Mouse (Mus musculus) hindbrain, postnatal 0 days (tissue): ENCODE data around the gene Unc13a. TPM values are rescaled to one million over a fixed set of nuclear protein-coding genes. Genes with fewer than 3 reads are reported as not detected.

Experiments
- ATAC-seq: fragments of 200-750 bp; cut with Nextera tagmentation; 2 replicates; pipeline ENCODE4 v1.8.0; 2017; ENCODE audit warnings: mild to moderate bottlenecking, moderate TSS enrichment, moderate library complexity
- DNase-seq: peaks from one replicate; pipeline ENCODE4 v3.0.0-alpha.2; 2015; ENCODE audit warnings: low spot score
- H3K27ac ChIP-seq: fragments of 300-500 bp; sonication (generic); 2 replicates; pipeline ENCODE4 v1.5.1; 2014; ENCODE audit warnings: mild to moderate bottlenecking
- H3K27me3 ChIP-seq: fragments of 300-500 bp; sonication (generic); 2 replicates; pipeline ENCODE4 v1.6.1; 2014; ENCODE audit warnings: low read length, mixed read lengths; ENCODE audit not compliant: insufficient read depth
- H3K36me3 ChIP-seq: fragments of 300-500 bp; sonication (generic); 2 replicates; pipeline ENCODE4 v1.6.1; 2014; ENCODE audit warnings: low read length, mixed read lengths; ENCODE audit not compliant: insufficient read depth
- H3K4me1 ChIP-seq: fragments of 300-500 bp; sonication (generic); 2 replicates; pipeline ENCODE4 v1.6.1; 2014; ENCODE audit warnings: antibody characterized with exemption, low read length, mixed read lengths; ENCODE audit not compliant: insufficient read depth
- H3K4me2 ChIP-seq: fragments of 300-500 bp; sonication (generic); 2 replicates; pipeline ENCODE4 v1.6.1; 2014; ENCODE audit warnings: low read depth, mild to moderate bottlenecking, low read length, moderate library complexity, mixed read lengths
- H3K4me3 ChIP-seq: fragments of 300-500 bp; sonication (generic); 2 replicates; pipeline ENCODE4 v1.5.1; 2014; ENCODE audit warnings: low read length
- H3K9ac ChIP-seq: fragments of 300-500 bp; sonication (generic); replicated peaks from 2 replicates; pipeline ENCODE4 v1.6.1; 2014; ENCODE audit warnings: mild to moderate bottlenecking, low read length, moderate library complexity, mixed read lengths
- H3K9me3 ChIP-seq: fragments of 300-500 bp; sonication (generic); 2 replicates; pipeline ENCODE4 v1.6.1; 2016; ENCODE audit warnings: low read length, mixed read lengths
- CTCF ChIP-seq: IDR thresholded peaks from 2 replicates; pipeline ENCODE4 v1.5.1; 2016; ENCODE audit warnings: antibody characterized with exemption, control low read depth, low read depth
- WGBS: fragments of 180-500 bp; shearing (Covaris S2); extraction: QIAGEN DNeasy Blood & Tissue Kit; methylation state at CpG from one replicate; pipeline ENCODE4 v1.1.7; 2014; 5-methylcytosine and 5-hydroxymethylcytosine counted together
- polyA plus RNA-seq: library from polyadenylated mRNA; unstranded; fragments of >200 nt; fragmentation: Nextera tagmentation; extraction: Ambion mirVana; gene quantifications from 2 replicates; pipeline ENCODE4 v1.2.1, GENCODE M21; 2015
- total RNA-seq: library from RNA; depleted of rRNA; stranded (reverse); fragments of >200 nt; gene quantifications from 2 replicates; pipeline ENCODE4 v1.2.3, GENCODE M21; 2014

Gene Unc13a
- total and polyA plus RNA-seq, 2 experiments from 2014 or later, result 16.9 to 81.4 TPM

GRCm38 (mm10) chr8:71592374-71593170, 79.0 kb downstream of the Unc13a start:
- H3K4me3 ChIP-seq, result peak overlapping the region; percentile 71
- H3K27me3 ChIP-seq, result no peaks in the 10 kb centered on the region
- no peaks in the 10 kb centered on the region for H3K9me3 ChIP-seq
- peak; percentile 84 for DNase-seq
- no peaks in the 10 kb centered on the region for H3K36me3 ChIP-seq
- H3K27ac ChIP-seq, result peak overlapping the region; percentile 98
- peak; percentile 74 for ATAC-seq
- H3K4me1 ChIP-seq, result peaks cover 11% of the 10 kb centered on the region
- H3K4me2 ChIP-seq, result peak overlapping the region; percentile 84
- peak; percentile 37; the same call in 1 of the 2 replicates for TF ChIP-seq CTCF
- H3K9ac ChIP-seq, result peak overlapping the region; percentile 84
- 5% methylated on average over 60 of the region's 60 CpGs for WGBS

- peak within 1 kb of the TSS; percentile 84 for H3K9ac ChIP-seq
- peaks cover 11% of the 10 kb centered on the region for H3K4me1 ChIP-seq
- H3K4me2 ChIP-seq, result peak within 1 kb of the TSS; percentile 84
- peak; percentile 83 for ATAC-seq
- DNase-seq, result peak; percentile 98
- TF ChIP-seq CTCF, result no peak
- H3K9me3 ChIP-seq, result no peaks in the 10 kb centered on the region
- WGBS, result under 1% methylated on average over 71 of the region's 71 CpGs
- H3K36me3 ChIP-seq, result no peaks in the 10 kb centered on the region
- peak within 1 kb of the TSS; percentile 71 for H3K4me3 ChIP-seq
- no peaks in the 10 kb centered on the region for H3K27me3 ChIP-seq
- peak within 1 kb of the TSS; percentile 98 for H3K27ac ChIP-seq
Measured at GRCm38 (mm10) chr8:71591471-71592373, 79.8 kb downstream of the Unc13a start, which contains the start of gene Pgls. Gene Pgls (plus strand): TSS chr8:71592176.

DNA sequence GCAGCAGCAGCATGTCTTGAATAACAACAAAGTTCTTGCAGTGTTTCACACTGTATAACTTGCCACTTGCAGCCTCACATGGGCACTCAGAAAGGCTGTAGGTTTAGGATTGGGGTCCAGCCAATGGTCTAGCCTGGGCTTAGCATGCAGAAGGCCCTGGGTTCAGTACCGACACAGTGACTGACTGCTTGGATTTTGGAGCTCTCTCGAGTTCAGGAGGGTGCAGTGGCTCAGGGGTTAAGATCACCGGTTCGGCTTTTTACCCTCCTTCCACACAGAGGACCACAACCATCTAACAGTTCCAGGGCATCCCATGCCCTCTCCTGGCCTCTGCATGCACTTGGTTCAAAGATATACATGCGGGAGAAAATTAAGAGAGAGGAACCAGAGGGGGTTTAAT, 80.5 kb downstream of the Unc13a start:
- DNase-seq (no peak), ATAC-seq (no peak)
- WGBS, result 29% methylated on average over 5 of the region's 5 CpGs
- Histone ChIP-seq H3K4me2 (peak overlapping the region; percentile 84), H3K36me3 (peaks cover 3% of the 10 kb centered on the region; the same call in 1 of the 2 replicates), H3K27me3 (no peaks in the 10 kb centered on the region), H3K4me3 (peak overlapping the region; percentile 71), H3K27ac (peak overlapping the region; percentile 98), H3K9ac (peak overlapping the region; percentile 84), H3K4me1 (peaks cover 8% of the 10 kb centered on the region), H3K9me3 (no peaks in the 10 kb centered on the region)
- TF ChIP-seq CTCF, result no peak

GRCm38 (mm10) chr8:71588762-71589161, 82.8 kb downstream of the Unc13a start:
- Histone ChIP-seq H3K4me3 (no peak overlapping the region), H3K4me2 (no peak overlapping the region), H3K4me1 (peaks cover 7% of the 10 kb centered on the region), H3K9ac (no peak overlapping the region), H3K9me3 (no peaks in the 10 kb centered on the region), H3K36me3 (peaks cover 25% of the 10 kb centered on the region), H3K27ac (no peak overlapping the region), H3K27me3 (no peaks in the 10 kb centered on the region)
- no peak for DNase-seq
- no peak for ATAC-seq
- TF ChIP-seq CTCF, result no peak
- WGBS, result 69% methylated on average over 3 of the region's 3 CpGs

GRCm38 (mm10) chr8:71586891-71587290, 84.7 kb downstream of the Unc13a start:
- peak; percentile 24; the same call in 1 of the 2 replicates for ATAC-seq

GRCm38 (mm10) chr8:71580201-71580600, 91.4 kb downstream of the Unc13a start:
- H3K27me3 ChIP-seq, result no peaks in the 10 kb centered on the region
- TF ChIP-seq CTCF, result no peak
- no peak overlapping the region for H3K4me3 ChIP-seq
- no peak overlapping the region for H3K4me2 ChIP-seq
- peaks cover 23% of the 10 kb centered on the region for H3K36me3 ChIP-seq
- ATAC-seq (0 out of 2 replicates have a peak, but pooled peaks have one; percentile 10), DNase-seq (peak; percentile 52)
- H3K27ac ChIP-seq, result no peak overlapping the region
- H3K9me3 ChIP-seq, result no peaks in the 10 kb centered on the region
- no peak overlapping the region for H3K9ac ChIP-seq
- H3K4me1 ChIP-seq, result no peaks in the 10 kb centered on the region; the same call in 1 of the 2 replicates
- WGBS, result 30% methylated on average over 9 of the region's 9 CpGs

More at GRCm38 (mm10) chr8:71586891-71587290, 84.7 kb downstream of the Unc13a start:
- Histone ChIP-seq H3K4me2 (no peak overlapping the region), H3K4me3 (no peak overlapping the region), H3K27me3 (no peaks in the 10 kb centered on the region), H3K9me3 (no peaks in the 10 kb centered on the region), H3K4me1 (no peaks in the 10 kb centered on the region; the same call in 1 of the 2 replicates), H3K27ac (no peak overlapping the region), H3K36me3 (peaks cover 32% of the 10 kb centered on the region), H3K9ac (no peak overlapping the region)
- peak; percentile 78 for TF ChIP-seq CTCF
- 65% methylated on average over 2 of the region's 2 CpGs for WGBS
- DNase-seq, result peak; percentile 72
